Mouse (Mus musculus) liver, embryonic 16.5 days (tissue): ENCODE measurements around the gene Poc1a. TPM values are rescaled to one million over a fixed set of nuclear protein-coding genes. Genes with fewer than 3 reads are reported as not detected.

Source experiments
- ATAC-seq: fragments of 200-750 bp; cut with Nextera tagmentation; 2 replicates; pipeline ENCODE4 v1.8.0; 2017; ENCODE audit warnings: low read depth, mild to moderate bottlenecking, moderate number of reproducible peaks, moderate library complexity
- H3K27ac ChIP-seq: fragments of 300-500 bp; sonication (generic); 2 replicates; pipeline ENCODE4 v1.5.1; 2014; ENCODE audit warnings: mild to moderate bottlenecking, low read length
- H3K27me3 ChIP-seq: fragments of 300-500 bp; sonication (generic); 2 replicates; pipeline ENCODE4 v1.6.1; 2014; ENCODE audit warnings: low read depth, low read length, mixed read lengths; ENCODE audit not compliant: control insufficient read depth, insufficient read depth
- H3K36me3 ChIP-seq: fragments of 300-500 bp; sonication (generic); 2 replicates; pipeline ENCODE4 v1.6.1; 2014; ENCODE audit warnings: mild to moderate bottlenecking; ENCODE audit not compliant: control insufficient read depth, insufficient read depth
- H3K4me1 ChIP-seq: fragments of 300-500 bp; sonication (generic); 2 replicates; pipeline ENCODE4 v1.6.1; 2014; ENCODE audit warnings: low read depth, low read length, mixed read lengths; ENCODE audit not compliant: control insufficient read depth
- H3K4me2 ChIP-seq: fragments of 300-500 bp; sonication (generic); 2 replicates; pipeline ENCODE4 v1.6.1; 2014; ENCODE audit warnings: low read depth, low read length, mixed read lengths
- H3K4me3 ChIP-seq: fragments of 300-500 bp; sonication (generic); 2 replicates; pipeline ENCODE4 v1.5.1; 2014; ENCODE audit warnings: low read depth, mild to moderate bottlenecking, low read length
- H3K9ac ChIP-seq: fragments of 300-500 bp; sonication (generic); 2 replicates; pipeline ENCODE4 v1.6.1; 2014; ENCODE audit warnings: low read depth, low read length
- H3K9me3 ChIP-seq: fragments of 300-500 bp; sonication (generic); replicated peaks from 2 replicates; pipeline ENCODE4 v1.6.1; 2016; ENCODE audit warnings: low read length; ENCODE audit not compliant: control insufficient read depth
- WGBS: fragments of 180-500 bp; shearing (Covaris S2); extraction: QIAGEN DNeasy Blood & Tissue Kit; methylation state at CpG from one replicate; pipeline ENCODE4 v1.1.7; 2014; ENCODE audit not compliant: insufficient replicate concordance; 5-methylcytosine and 5-hydroxymethylcytosine counted together
- polyA plus RNA-seq: library from polyadenylated mRNA; unstranded; fragments of >200 nt; fragmentation: Nextera tagmentation; extraction: Ambion mirVana; gene quantifications from 2 replicates; pipeline ENCODE4 v1.2.1, GENCODE M21; 2015

Gene Poc1a
- polyA plus RNA-seq, 1 experiment from 2014 or later: 21.0 TPM

DNA sequence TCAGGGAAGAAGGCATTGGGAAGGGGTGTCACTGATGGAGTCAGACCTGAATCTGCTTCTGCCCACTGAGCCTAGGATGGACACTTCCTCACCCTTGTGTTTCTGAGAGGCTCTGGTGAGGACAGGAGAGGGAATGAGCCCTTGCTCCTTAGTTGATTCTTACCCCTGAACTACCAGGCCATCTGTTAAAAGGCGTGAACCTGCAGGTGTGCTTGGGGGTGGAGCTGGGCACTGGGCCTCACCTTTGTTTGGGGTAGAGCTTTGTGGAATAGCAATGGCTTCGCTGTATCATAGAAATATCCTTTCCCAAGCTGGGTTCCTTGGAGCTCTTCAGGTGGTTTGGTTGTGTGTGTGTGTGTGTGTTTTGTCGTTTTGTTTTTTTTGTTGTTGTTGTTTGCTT lies 1.2 kb downstream of the Poc1a start:
- no peaks in the 10 kb centered on the region for H3K9me3 ChIP-seq
- peak overlapping the region; percentile 79 for H3K4me3 ChIP-seq
- H3K27ac ChIP-seq: no peak overlapping the region
- ATAC-seq: no peak
- peaks cover 8% of the 10 kb centered on the region; the same call in 1 of the 2 replicates for H3K36me3 ChIP-seq
- H3K9ac ChIP-seq: peak overlapping the region; percentile 84
- H3K27me3 ChIP-seq: no peaks in the 10 kb centered on the region
- peak overlapping the region; percentile 84 for H3K4me2 ChIP-seq
- 68% methylated on average over 3 of the region's 3 CpGs for WGBS
- peaks cover 15% of the 10 kb centered on the region for H3K4me1 ChIP-seq

DNA sequence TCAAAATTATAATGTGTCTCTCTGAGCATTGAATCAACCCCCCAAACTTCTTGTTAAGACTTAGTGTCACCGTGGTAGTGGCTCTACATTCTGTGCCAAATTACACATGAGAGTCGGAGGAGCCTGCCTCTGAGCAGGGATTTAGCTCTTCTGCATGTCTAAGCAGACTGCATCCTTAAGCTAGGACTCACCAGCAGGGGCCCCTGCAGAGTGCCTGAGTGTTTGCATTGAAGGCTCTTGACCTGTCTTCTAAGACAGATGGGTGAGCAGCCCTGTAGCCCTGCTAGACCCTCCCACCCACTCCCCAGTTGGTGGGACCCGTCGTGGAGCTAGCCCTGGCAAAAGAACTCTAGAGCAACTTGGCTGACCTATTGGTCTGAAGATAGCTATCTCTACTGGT lies 6.3 kb downstream of the Poc1a start:
- H3K27me3 ChIP-seq: no peaks in the 10 kb centered on the region
- H3K4me3 ChIP-seq: no peak overlapping the region
- WGBS: 71% methylated on average over 4 of the region's 4 CpGs
- no peak overlapping the region for H3K27ac ChIP-seq
- no peak overlapping the region for H3K9ac ChIP-seq
- H3K4me2 ChIP-seq: no peak overlapping the region
- ATAC-seq: no peak
- H3K36me3 ChIP-seq: peaks cover 11% of the 10 kb centered on the region
- H3K4me1 ChIP-seq: peaks cover 3% of the 10 kb centered on the region
- H3K9me3 ChIP-seq: no peaks in the 10 kb centered on the region

DNA sequence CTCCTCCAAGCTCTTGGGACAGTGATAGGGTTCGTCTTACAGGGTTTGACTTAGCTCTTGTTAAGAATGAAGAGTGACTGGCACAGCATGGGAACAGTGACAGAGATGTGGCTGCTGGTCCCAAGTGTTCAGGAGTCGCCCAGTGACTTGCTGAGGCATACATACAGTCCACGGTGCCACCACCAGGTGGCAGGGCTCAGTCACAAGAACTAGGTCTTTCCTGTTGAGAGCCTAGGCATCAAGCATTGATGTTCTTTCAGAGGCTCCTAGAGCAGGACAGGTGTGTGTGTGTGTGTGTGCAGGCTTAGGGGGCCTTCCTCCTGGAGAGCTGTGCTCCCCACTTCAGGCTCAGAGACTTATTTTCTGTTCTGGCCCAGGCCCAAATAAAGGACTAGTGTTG lies 8.0 kb downstream of the Poc1a start:
- H3K27ac ChIP-seq: no peak overlapping the region
- H3K27me3 ChIP-seq: no peaks in the 10 kb centered on the region
- H3K36me3 ChIP-seq: peaks cover 11% of the 10 kb centered on the region
- H3K4me2 ChIP-seq: no peak overlapping the region
- no peak overlapping the region for H3K9ac ChIP-seq
- ATAC-seq: peak; percentile 51; the same call in 1 of the 2 replicates
- 25% methylated on average over 3 of the region's 3 CpGs for WGBS
- H3K4me1 ChIP-seq: no peaks in the 10 kb centered on the region
- no peaks in the 10 kb centered on the region for H3K9me3 ChIP-seq
- no peak overlapping the region for H3K4me3 ChIP-seq

DNA sequence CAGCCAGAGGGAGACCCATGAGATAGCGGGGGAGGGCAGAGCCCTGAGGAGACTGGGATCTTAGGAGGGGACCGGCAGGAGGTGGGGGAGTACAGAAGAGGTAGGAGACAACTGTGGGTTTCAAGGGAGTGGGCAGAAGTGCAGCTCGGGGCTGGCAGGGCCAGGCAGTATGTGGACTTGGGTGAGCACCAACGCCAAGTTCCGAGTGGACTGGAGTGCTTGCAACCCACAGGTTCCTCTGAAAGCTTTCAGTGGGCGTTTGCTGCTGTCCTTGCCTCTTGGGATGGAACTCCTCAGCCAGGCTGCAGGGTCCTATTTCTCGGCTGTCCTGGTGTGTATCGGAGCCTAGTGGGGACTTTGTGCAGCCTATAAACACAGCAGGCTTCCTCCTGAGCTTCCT lies 9.0 kb downstream of the Poc1a start:
- no peak for ATAC-seq
- no peak overlapping the region for H3K4me2 ChIP-seq
- H3K27ac ChIP-seq: no peak overlapping the region
- no peaks in the 10 kb centered on the region for H3K9me3 ChIP-seq
- H3K36me3 ChIP-seq: peaks cover 10% of the 10 kb centered on the region
- H3K4me3 ChIP-seq: no peak overlapping the region
- no peaks in the 10 kb centered on the region for H3K27me3 ChIP-seq
- no peak overlapping the region for H3K9ac ChIP-seq
- 66% methylated on average over 8 of the region's 8 CpGs for WGBS
- no peaks in the 10 kb centered on the region for H3K4me1 ChIP-seq

DNA sequence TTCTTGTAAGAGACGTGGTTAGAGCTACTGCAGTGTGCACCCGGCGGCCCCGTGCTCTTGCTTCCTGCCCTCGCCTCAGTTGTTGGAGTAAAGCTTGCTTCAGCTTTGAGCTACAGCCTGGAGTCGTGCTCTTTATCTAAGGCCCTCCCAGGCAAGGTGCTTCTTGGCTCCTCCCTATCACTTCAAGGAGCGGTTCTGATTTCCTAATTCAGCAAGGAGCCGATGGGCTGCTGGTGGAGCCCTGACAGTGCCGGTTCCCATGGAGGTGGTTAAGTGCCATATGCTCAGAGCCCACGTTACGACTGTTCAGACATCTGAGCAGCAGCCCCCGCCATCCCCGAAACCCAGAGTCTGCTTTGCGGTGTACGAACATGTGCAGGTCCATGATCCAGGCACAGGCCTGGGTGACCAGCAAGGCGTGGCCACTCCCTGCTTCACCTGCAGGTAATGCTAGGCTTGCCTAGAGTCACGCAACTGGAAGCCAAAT lies 9.8 kb downstream of the Poc1a start:
- Histone ChIP-seq H3K9me3 (no peaks in the 10 kb centered on the region), H3K27me3 (no peaks in the 10 kb centered on the region), H3K4me1 (no peaks in the 10 kb centered on the region), H3K9ac (no peak overlapping the region), H3K27ac (no peak overlapping the region), H3K4me3 (no peak overlapping the region), H3K36me3 (peaks cover 3% of the 10 kb centered on the region), H3K4me2 (no peak overlapping the region)
- ATAC-seq: no peak
- WGBS: 81% methylated on average over 17 of the region's 17 CpGs

DNA sequence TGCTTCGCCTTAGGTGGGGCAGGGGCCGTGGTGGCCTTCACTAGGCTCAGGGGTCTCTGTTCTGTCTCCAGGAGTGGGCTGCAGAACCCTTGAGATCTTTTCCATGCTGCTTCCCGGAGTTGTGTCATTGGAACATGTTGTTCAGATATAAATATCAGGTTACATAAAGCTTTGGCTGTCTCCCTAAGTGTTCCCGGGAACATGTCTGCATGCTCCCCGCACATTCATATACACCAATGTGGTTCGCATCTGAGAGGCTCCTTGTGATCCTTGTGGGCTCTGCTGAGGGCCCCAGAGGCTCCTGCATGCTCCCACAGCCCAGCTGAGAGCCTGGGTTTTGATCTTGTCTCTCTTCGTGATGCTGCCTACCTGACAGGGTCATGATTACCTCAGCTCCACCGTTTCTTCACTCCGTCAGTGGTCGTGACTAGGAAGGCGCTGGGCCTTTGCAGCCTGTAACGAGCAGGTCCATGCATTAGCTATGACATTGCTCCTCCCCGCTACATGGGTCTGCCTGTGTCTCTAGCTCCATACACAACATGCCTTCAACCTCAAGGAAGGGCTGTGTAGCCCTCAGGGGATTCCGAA lies 12.8 kb downstream of the Poc1a start:
- Histone ChIP-seq H3K27me3 (no peaks in the 10 kb centered on the region), H3K9ac (no peak overlapping the region), H3K27ac (no peak overlapping the region), H3K4me1 (no peaks in the 10 kb centered on the region), H3K9me3 (no peaks in the 10 kb centered on the region), H3K4me3 (no peak overlapping the region), H3K36me3 (no peaks in the 10 kb centered on the region; the same call in 1 of the 2 replicates), H3K4me2 (no peak overlapping the region)
- 79% methylated on average over 14 of the region's 14 CpGs for WGBS
- no peak for ATAC-seq

DNA sequence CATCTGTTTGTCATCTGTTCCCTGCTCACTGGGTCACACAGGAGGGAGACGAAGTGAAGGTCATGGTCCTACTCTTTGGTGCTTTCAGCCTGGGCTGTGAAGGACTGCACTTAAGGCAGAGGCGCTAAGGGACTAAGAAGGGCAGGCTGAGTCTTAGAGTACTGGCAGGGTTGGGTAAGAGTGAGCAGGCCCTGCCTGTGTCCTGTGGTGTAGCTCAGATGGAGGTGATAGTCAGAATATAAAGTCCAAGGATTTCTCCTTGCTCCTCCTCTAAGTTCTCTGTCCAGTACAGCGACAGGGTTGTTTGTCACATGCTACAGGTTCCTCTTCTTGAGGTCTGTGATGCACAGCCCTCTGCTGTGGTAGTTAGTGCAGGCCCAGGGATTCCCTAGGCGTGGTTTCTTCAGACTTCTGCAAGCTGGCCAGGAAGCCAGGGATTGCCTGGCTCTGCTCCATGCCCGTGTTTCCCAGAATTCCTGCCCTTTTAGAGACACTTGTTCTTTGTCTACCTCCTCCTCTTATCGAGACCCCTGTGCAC lies 15.8 kb downstream of the Poc1a start:
- no peak overlapping the region for H3K27ac ChIP-seq
- 62% methylated on average over 6 of the region's 6 CpGs for WGBS
- no peak overlapping the region for H3K9ac ChIP-seq
- H3K4me1 ChIP-seq: no peaks in the 10 kb centered on the region; the same call in 1 of the 2 replicates
- ATAC-seq: no peak
- H3K36me3 ChIP-seq: no peaks in the 10 kb centered on the region; the same call in 1 of the 2 replicates
- H3K27me3 ChIP-seq: no peaks in the 10 kb centered on the region
- no peaks in the 10 kb centered on the region for H3K9me3 ChIP-seq
- no peak overlapping the region for H3K4me2 ChIP-seq
- no peak overlapping the region for H3K4me3 ChIP-seq

DNA sequence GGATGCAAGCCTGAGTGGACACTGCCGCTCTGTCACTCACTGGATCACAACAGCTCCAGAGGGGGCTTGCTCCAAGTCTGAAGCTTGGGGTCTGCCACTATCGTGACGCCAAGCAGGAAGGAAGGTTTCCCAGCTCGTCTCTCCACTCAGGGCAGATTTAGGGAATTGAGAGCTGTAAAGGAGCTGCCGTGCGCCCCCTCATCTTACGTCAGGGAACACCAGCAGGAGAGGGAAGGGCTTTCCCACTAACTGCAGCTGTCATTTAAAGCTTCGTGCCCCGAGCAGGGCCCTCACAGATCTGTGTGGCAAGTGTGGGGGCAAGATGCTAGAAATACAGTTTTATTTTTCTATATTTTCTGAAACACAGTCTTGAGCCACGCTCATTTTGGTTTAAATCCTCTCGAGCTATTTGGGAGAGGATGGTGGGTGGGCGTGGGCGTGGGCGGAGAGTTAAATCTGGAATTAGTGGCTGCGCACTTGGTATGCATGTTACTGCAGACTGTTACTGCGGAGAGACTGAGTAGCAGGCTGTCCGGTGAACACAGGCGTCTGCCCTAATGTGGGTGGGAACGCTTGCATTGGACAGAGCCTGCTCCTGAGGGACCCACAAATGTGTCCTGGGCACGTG lies 19.4 kb downstream of the Poc1a start:
- no peak overlapping the region for H3K9ac ChIP-seq
- H3K4me3 ChIP-seq: no peak overlapping the region
- H3K4me2 ChIP-seq: no peak overlapping the region
- H3K36me3 ChIP-seq: no peaks in the 10 kb centered on the region
- H3K27me3 ChIP-seq: no peaks in the 10 kb centered on the region
- H3K9me3 ChIP-seq: no peaks in the 10 kb centered on the region
- peaks cover 9% of the 10 kb centered on the region for H3K4me1 ChIP-seq
- no peak overlapping the region for H3K27ac ChIP-seq
- ATAC-seq: no peak
- WGBS: 79% methylated on average over 20 of the region's 20 CpGs

DNA sequence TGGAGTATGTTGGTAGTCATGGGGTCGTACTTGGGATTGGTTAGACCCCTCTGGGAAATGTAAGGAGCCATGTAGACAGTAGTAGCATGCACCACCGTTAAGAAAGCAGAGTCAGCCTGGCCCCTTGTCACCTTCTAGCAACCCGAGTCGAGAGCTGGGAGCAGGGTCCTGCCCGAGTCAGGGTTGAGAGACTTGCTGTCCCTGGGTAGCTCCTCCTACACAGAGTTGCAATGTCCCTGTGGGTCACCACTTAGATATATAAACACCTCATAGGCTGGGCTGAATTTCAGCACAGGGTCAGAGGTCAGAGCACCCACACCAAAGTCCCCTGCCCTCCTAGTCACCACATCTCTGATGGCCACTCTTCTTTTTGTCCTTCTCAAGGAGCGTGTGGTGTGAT lies 20.1 kb downstream of the Poc1a start:
- peak; percentile 39; the same call in 1 of the 2 replicates for ATAC-seq
- WGBS: 66% methylated on average over 6 of the region's 6 CpGs
- Histone ChIP-seq H3K27ac (no peak overlapping the region), H3K9ac (no peak overlapping the region), H3K4me3 (no peak overlapping the region), H3K4me1 (peaks cover 14% of the 10 kb centered on the region), H3K4me2 (no peak overlapping the region), H3K27me3 (no peaks in the 10 kb centered on the region), H3K36me3 (no peaks in the 10 kb centered on the region), H3K9me3 (no peaks in the 10 kb centered on the region)
